Mouse (Mus musculus) embryo, embryonic 9.5 days (tissue): ENCODE data around the gene Pam16.
A peak's percentile ranks its signal among the peaks of the same experiment; 100 is the strongest.

Experiments used
- DNase-seq: peaks from one replicate; pipeline ENCODE4 v3.0.0-alpha.2; 2017; ENCODE audit errors: extremely low spot score

Pam16 gene

DNA sequence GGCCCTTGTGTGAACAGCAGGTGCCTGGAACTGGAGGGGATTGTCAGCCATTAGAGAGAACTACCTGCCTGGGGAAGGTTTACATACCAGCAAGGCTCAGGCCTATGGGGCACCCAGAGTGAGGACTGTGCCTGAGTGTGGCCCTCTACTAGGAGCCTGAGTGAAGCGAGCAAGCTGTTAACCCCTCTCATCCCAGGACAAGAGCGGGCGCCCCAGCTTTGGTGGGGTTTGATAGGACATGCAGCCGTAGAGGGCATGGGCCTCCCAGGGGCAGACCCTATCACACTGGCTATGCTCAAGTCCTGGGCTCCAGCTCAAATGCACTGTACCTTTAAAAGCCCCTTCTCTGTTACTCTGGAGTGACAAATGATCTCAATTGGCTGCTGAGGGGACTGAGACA lies 22.0 kb upstream of the Pam16 start:
- no peak for DNase-seq

DNA sequence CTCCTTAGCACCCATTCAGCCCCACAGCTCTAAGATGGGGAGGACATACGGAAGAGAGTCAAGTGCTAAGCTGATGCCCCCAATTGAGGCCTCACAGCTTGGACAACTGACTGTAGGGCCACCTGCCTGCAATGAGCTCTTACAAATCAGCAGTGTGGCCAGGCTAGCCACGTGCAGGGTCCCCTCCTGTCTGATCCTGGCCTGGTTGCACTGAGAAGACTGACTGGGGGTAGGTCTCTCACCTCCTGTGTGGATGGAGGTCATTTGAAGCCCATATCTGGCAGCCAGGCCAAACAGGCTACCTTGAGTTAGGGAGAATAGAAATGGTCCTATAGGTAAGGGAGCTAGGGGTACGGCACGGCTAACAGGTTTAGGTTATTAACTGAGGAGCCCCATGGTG lies 21.1 kb upstream of the Pam16 start:
- DNase-seq: no peak

DNA sequence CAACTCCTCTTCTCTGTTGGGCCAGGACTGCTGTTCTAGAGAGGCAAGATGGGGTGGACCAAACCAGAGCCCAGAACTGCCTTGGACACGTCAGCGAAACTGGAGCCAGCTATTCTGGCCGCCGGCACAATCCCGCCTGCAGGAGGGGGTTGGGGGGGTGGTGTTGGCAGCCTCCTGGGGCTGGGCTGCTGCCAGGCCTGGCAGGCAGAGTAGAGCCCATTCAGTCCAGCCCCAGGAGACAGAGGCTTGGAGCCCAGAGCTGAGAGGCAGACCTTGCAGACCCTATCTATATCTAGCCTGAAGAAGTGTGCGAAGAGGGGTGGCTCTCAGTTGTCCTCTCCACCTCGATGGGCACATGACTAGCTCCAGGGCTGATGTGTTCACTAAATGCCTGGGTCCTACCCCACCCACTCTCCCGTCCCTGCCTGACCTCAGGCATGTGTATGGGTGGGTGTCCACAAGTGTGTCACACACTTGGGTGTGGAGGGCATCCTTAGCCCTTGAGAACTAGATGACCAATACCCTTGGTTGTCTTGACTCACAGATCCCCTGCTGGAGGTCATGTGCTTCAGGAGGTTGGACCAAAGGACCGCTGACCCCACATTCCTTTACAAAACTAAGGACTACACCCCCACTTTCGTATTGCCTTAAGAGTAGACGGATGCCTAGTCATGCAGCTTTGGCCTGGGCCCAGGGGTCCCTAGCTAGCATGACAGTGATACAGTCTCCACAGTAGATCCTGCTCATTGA lies 19.1 kb upstream of the Pam16 start:
- DNase-seq: no peak

DNA sequence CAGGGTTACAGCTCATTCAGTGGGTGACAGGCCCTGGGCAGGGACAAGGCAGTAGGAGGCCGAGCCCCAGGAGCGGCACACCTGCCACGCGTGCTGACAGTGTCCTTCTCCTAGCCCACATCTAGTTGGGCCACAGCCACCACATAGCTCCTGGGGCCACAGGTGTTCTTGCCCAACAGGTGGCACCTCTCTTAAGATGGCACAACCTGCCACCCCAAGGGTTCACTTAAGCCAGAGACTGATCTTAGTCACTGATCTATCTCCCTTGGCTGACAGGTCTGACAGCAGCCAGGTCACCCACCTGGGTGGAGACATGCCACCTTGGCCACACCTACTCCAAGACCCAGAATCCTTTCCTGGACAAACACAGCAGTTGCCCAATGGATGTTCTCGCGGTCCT lies 18.1 kb upstream of the Pam16 start:
- no peak for DNase-seq

DNA sequence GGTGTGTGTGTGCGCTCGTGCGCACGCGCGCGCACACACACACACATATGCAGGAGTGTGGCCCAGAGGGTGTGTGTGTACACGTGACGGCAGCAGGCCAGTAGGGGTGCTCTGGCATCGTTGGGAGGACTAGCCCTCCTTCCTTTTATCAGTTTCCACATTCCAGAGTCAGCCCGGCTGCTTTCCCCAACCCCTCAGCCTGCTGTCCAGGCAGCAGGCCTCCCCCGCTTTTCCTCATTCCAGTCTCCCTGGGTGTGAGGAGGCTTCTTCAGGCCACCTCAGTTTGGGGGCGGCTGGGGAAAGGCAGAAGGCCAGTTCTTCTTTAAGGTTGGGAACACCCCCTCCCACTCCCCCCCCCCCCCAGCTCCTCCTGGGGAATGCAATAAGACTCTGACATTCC lies 17.4 kb upstream of the Pam16 start:
- DNase-seq: peak; percentile 60

DNA sequence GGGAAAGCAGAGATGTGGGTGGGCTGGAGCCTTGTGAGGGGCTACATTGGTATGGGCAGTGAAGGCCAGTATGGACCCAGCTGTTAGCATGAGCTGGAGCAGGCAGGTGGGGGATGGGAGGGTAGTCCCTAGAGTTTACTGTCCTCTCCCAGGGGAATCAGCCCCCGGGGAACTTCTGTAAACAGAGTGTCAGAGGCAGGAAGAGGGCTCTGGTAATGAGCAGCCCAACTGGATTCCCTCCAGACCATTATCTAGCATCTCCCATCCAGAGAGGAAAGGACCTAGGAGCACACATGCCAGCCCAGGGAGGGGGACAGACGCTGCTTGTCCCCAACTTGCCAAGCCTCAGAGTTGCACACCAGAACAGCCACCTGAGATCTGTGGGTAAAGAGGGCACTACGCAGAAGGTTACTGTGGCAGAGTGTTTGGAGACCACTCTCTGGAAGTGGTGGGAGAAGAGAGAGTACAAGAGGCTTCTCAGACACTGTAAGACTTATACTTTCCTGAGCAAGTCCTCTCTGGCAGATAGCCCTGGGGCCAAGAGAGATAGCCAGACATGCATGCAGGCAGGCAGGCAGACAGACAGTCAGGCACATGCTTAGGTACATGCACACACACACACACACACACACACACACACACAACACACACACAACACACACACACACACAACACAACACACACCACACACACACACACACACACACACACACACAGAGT lies 16.5 kb upstream of the Pam16 start:
- DNase-seq: no peak

DNA sequence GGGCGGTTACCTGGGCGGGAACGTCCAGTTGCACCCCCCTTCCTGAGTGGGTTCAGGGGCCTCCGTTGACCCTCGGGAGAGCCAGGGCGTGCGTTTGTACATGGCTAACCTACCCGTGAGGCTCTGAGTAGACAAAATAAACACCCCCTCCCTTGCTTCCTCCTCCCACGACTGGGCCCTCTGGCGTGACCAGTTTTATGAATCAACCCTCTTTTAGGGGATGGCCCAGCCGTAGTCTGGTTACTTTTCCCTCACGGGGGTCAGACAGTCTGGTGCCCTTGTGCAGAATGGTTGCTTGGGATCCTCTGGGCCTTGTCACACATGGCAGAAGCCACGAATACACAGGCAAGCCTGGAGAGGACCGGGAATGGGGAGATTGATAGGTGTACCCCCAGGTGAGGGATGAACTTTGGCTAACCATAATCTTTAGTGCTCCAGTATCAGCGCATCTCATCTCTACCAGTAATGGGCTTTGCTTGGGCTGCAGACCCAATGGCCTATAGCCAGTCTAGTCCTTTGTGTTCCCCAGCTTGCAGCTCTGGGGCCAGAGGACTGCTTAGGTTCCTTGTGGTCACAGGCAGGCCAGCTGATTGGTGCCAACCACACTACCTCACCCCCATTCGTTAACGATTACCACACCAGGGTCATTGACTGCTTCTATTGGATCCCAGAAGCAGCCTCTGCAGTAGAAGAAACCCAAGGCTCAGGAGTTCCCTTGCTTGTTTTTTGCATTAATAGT lies 15.6 kb upstream of the Pam16 start:
- DNase-seq: no peak

DNA sequence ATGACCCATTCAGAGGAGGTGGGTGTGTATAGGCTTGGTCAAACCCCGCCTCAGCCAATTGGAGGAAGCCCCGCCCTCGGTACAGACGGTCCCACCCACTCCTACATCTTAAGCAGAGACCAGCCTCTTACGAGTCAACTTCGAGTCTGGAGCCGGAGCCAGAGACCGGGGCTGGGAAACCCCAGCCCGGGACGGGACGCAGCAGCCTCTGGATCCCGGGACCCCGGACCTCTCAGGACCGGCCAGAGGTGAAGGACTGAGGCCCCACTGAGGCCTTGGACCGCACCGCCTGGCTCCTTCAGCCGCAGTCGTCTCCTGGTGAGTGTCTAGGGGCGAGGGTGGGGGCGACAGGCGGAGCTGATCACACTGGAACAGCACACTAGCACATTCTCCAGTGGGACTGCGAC lies 15.0 kb upstream of the Pam16 start, which contains the start of the genes Vasn and Dnaja3:
Gene Vasn, plus strand, starts transcription at position 111 of the 407 bp plus-strand sequence.
Gene Dnaja3, plus strand, starts transcription at position 159 of the 407 bp plus-strand sequence.
- DNase-seq: peak; percentile 90

DNA sequence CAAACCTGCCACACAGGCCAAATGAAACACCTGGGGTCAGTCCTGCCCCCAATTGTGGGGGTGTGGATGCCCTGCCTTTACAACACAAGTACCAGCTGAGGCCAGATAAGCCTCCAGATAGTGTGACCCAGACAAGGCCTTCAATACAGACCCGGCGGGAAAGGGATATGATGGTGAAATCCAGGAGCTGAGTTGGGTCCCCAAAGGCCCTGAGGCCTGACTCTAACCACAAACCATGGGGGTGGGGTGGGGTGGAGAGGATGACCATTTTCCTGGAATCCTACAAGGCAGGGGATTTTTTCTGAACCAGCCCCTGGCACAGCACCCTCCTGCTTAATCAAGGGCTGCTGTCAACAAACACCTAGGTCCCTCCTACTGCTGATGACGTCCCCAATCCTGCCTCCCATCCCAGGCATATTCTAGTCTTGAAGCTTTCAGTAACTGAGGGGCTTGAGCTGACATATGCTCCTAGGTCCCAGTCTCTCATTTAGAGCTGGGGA lies 14.2 kb upstream of the Pam16 start:
- no peak for DNase-seq

DNA sequence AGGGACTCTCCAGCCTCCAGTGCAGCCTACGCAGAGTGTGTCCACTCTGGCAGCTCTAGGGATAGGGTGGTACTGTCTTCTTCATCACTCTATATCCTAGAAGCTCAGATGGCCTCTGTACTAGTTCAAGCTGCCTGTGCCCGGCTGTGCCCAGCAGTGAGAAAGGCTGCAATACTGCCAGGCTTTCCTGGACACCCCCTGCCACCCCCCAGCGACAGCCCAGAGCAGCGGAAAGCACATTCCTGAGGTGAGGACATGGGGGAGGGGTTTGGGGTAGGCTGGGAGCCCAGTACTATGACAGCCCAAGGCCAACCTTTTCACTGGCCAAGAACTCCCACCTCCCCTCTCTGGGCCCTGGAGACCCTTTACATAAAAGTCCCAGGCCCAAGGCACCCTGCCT lies 11.0 kb upstream of the Pam16 start:
- no peak for DNase-seq

DNA sequence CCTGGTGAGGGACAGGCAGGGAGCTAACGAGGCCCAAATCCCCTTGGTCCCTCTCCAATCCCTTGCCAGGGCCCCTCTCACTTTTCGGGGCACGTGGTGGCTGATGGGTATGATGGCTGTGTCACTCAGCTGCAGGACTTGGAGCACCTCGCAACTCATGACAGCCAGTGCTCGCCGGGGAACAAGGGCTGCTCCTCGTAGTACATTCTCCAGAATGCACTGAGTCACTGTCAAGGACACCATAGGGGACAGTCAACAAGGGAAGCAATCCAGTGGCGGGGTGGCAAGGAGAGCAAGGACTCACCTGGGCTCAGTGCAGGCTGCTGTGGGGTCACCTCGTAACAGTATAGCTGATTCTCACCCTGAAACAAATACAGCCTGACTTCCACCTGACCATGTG lies 9.9 kb upstream of the Pam16 start:
- no peak for DNase-seq

DNA sequence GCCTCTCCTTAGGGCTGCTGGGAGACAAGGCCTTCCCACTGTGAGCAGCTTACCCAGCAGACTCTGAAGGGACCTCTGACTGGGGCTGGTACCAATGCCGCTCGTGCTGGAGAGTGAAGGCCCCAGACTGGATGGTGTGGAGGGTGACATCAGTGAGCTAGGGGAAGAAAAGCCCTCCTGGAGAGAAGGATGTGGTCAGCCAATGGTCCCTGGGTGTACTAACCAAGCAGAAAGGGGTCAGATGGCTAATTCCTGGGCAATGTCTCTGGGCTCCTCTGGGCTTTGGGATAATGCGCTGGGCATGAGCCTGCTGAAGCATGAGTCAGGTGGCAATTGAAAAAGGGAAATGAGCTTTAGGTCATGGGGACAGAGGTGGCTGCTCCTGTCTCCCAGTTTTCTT lies 8.9 kb upstream of the Pam16 start:
- no peak for DNase-seq

DNA sequence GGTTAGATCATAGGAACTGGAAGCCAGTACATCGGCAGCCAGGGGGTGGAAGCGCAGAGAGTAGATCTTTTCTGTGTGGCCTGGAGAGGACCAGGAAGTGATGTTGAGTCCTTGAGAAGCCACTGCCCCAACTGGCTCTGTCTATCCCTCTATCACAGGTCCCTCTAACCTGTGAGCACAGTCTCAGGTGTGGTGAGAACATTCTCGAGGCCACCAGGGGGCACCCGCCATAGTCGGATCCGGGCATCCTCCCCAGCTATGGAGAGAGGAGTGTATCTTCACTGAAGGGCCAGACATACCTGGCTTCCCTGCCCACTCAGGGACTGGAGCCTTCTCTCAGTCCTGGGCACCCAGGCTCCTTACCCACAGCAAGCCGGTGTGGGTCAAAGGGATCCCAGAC lies 7.3 kb upstream of the Pam16 start:
- no peak for DNase-seq

DNA sequence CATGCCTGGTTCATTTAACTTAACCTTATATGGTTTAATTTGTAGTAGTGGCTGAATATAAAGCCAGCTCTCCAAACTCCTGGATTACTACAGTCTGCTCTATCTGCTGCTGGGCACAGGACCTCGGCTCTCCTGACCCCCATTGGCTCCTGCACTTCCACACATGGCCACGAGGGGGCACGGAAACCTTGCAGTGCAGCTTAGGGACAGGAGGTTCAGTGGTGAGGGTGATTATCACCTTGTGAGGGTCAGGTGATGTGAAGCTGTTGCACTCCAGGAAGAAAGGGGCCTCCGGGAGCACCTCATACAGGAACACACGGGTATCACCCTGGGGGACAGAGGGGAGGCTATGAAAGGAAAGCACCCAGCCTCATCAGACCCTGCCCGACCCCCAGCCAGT lies 5.2 kb upstream of the Pam16 start:
- peak; percentile 81 for DNase-seq

DNA sequence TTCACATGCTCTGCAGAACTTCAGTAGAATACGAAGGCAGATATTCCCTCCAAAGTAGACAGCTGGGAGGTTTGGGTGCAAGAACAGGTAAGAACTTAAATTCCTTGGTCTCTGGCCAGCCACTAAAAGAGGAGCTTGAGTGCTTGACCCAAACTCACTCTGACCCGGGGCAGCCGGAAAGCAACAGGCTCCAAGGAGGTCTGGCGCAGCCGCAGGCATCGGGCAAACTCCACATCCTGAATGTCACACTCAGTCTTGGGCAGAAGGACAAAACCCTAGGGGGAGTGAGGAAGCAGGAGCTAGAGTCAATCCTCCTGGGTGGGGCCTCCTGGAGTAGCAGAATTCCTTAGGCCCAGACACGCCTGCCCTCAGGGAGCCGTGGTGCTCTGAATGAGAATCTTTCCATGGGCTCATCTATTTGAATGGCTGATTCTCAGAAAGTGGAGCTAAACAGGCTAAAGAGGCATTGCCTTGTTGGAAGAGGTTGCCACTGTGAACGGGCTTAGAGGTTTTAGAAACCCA lies 4.2 kb upstream of the Pam16 start:
- no peak for DNase-seq

DNA sequence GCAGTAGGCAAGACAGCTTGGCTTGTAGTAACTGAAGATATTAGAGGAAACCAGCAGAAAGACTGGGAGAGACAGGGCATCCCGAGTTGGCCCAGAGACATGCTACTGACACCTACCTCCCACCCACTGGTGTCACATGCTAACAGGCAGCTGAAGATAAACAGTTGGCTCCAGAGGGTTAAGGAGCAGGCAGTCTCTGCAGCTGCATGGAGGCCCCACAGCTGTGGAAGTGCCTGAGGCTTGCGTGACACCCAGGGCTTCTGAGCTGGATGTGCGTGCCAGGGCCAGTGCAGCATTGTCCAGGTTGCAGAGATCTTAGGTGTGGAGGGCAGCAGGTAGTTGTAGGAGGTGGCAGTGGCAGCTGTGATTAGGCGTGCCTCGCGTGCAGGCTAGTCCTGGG lies 2.3 kb upstream of the Pam16 start:
- no peak for DNase-seq

DNA sequence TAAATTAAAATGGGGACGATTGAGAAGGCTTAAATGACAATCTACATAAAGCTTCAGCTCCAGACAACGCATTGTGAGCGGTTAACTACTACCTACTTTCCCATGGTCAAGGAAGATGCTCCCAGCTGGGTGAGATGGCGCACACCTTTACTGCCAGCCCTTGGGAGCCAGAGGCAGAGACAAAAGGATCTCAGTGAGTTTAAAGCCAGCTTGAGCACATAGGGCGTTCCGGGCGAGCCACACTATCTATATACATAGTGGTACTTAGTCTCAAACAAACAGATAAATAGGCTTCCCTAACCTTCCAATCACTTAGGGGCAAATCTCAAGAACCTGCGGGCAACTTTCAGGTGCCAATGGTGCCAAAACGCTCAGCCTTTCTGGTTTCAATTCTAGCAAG lies 714 bp downstream of the Pam16 start:
- no peak for DNase-seq

DNA sequence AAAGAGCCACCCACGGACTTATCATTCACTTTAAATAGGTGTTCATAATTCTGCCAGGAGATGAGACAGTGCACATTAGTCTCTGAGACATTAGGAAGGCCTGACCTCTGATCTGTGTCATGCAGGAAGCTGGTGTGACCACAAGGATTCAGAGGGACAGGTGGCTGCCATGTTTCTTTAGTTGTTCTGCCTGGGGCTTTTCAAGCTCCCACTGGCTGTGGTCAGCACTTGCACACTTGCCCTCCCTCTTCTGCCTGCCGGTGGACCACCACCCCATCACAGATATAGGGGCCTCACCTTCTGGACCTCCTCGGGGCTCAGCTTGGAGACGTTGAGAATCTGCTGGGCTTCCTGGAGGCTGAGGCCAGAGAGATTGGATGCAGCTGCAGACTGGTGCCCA lies 8.0 kb downstream of the Pam16 start:
- DNase-seq: no peak

DNA sequence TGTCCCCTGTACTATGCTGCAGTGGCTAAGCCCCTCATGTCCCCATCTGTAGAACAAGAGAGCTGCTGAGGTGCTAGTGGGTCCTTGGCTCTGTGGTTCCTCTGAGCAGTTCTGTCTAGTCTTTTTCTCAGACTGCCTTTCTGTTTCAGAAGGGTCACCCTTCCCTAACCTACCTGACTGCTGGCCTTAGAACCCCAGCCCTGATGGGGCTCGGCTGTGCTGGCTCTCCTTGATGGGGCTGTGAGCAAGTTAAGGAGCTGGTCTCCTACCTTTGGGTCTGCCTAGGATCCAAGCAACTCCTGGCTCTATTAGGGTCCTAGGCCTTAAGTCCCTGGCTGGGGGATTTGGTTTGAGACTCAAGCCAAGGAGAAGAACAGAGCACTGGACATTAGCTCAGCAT lies 9.5 kb downstream of the Pam16 start:
- DNase-seq: no peak

DNA sequence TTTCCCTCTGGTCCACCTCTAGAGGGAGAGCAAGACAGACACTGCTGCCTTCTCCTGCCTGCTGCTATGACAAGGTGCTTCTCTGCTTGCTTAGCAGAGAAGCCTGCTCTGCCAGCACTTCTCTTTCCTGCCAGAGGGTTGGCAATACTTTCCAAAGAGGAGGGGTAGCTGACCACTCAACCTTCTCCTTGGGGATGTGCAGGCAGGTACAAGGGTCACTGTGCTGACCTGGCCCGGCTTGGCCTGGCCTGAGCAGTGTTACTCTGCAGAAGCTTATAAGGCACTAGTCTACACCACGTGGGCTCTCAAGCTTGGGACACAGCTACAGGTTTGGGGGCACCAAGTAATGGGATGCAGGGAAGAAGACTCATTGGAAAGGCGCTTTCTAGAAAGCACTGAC lies 10.1 kb downstream of the Pam16 start:
- DNase-seq: no peak

DNA sequence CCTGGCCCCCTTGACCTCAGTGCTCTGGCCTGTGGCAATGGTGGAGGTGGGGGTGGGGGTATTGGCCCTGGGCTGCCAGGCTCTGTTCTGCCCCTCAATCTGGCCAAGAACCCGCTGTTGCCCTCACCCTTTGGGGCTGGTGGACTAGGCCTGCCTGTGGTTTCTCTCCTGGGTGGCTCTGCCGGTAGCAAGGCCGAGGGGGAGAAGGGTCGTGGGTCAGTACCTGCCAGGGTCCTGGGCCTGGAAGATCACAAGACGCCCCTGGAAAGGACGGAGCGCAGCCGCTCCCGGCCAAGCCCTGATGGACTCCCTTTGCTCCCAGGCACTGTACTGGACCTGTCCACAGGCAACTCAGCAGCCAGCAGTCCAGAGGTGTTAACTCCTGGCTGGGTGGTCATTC lies 11.1 kb downstream of the Pam16 start:
- no peak for DNase-seq

DNA sequence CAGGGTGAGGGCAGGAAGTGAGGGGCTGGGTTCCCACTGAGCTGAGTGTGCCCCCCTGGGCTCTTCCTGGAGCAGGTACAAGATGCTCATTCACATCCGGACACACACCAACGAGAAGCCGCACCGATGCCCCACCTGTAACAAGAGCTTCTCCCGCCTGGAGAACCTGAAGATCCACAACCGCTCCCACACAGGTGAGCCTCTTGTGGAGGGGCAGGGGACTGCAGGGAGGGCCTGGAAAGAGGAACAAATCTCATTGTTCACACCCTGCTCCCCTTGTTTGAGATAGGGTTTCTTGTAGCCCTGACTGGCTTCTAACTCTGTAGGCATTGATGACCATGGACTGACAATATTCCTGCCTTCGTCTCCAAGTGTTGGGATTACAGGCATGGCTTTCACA lies 13.1 kb downstream of the Pam16 start:
- DNase-seq: no peak
